ENCODE assay signal across 10 mouse cellular contexts in genomic region chr7:132705130-132705529, GRCm38 (mm10).
DNase-seq lines count a peak whose midpoint lies in the region; ATAC-seq and TF ChIP-seq lines count a peak whose summit lies in the region.
"Had no signal": no experiment of that assay in that cellular context is flagged by ENCODE, and none has a peak within 500 bp of the region (broad histone marks: within the 10 kb centered on the region; RNA-seq: fewer than 3 reads in every experiment).

No protein-coding gene starts in this region.

- no peak for ATAC-seq in lung, embryonic 14.5 days (ENCODE audit: insufficient read depth)
- peak; percentile 60 for ATAC-seq in common myeloid progenitor, adult 5-6 weeks (replicated peaks; ENCODE audit: low read depth, poor library complexity, severe bottlenecking)
- no peak for ATAC-seq in heart, embryonic 12.5 days (ENCODE audit: insufficient number of reproducible peaks, low FRiP score)
- ATAC-seq: forebrain, embryonic 13.5 days had no signal

- H3K9me3 ChIP-seq in lung, embryonic 14.5 days (ENCODE audit: low read depth, low read length), result no peaks in the 10 kb centered on the region
- H3K9me3 ChIP-seq in ES-E14 (ENCODE audit: control insufficient read depth, insufficient read depth, low read depth, low read length), result no peaks in the 10 kb centered on the region
- H3K9me3 ChIP-seq in heart, embryonic 12.5 days (replicated peaks), result peaks cover 4% of the 10 kb centered on the region; the same call in 1 of the 2 replicates
- H3K9me3 ChIP-seq: forebrain, embryonic 13.5 days had no signal

- no peaks in the 10 kb centered on the region for H3K36me3 ChIP-seq in lung, embryonic 14.5 days (ENCODE audit: insufficient read depth)
- H3K36me3 ChIP-seq in ES-E14 (ENCODE audit: control insufficient read depth, insufficient read depth, low read length, poor library complexity, severe bottlenecking), result no peaks in the 10 kb centered on the region
- H3K36me3 ChIP-seq in small intestine, adult 2 months (ENCODE audit: control insufficient read depth, insufficient read depth, low read length), result no peaks in the 10 kb centered on the region
- no peaks in the 10 kb centered on the region for H3K36me3 ChIP-seq in heart, embryonic 12.5 days

- no peak for DNase-seq in lung, embryonic 14.5 days
- DNase-seq in lung, postnatal 25 days (ENCODE audit: low spot score), result no peak
- DNase-seq in ES-E14 (ENCODE audit: low read depth, low spot score), result peak; percentile 24
- no peak for DNase-seq in layer of hippocampus, adult 9-10 months (ENCODE audit: low spot score)
- DNase-seq in ovary, postnatal 10 days (ENCODE audit: low spot score), result no peak
- DNase-seq: spleen, adult 18-20 months had no signal

- peak; percentile 44 for TF ChIP-seq CTCF in lung, embryonic 14.5 days (IDR thresholded peaks at IDR 0.05; ENCODE audit: low read depth)
- peak; percentile 29; the same call in 1 of the 2 replicates for TF ChIP-seq CTCF in small intestine, adult 2 months (IDR thresholded peaks at IDR 0.05; ENCODE audit: extremely low read depth, insufficient read length, insufficient replicate concordance, low read depth, low read length)

- no peak overlapping the region for H3K9ac ChIP-seq in lung, embryonic 14.5 days
- H3K9ac ChIP-seq in ES-E14 (ENCODE audit: insufficient read depth, low read depth, low read length, poor library complexity, severe bottlenecking), result no peak overlapping the region
- H3K9ac ChIP-seq in heart, embryonic 12.5 days, result no peak overlapping the region
- H3K9ac ChIP-seq: forebrain, embryonic 13.5 days had no signal

- H3K27ac ChIP-seq in lung, embryonic 14.5 days (ENCODE audit: low read depth), result no peak overlapping the region
- no peak overlapping the region for H3K27ac ChIP-seq in ES-E14 (ENCODE audit: insufficient read depth, low read depth, low read length, poor library complexity, severe bottlenecking)
- no peak overlapping the region for H3K27ac ChIP-seq in small intestine, adult 2 months (ENCODE audit: insufficient read depth, low read depth, low read length)
- H3K27ac ChIP-seq in heart, embryonic 12.5 days (ENCODE audit: poor library complexity, severe bottlenecking), result no peak overlapping the region
- H3K27ac ChIP-seq: forebrain, embryonic 13.5 days had no signal

- H3K4me2 ChIP-seq in lung, embryonic 14.5 days, result no peak overlapping the region
- no peak overlapping the region for H3K4me2 ChIP-seq in heart, embryonic 12.5 days
- H3K4me2 ChIP-seq: forebrain, embryonic 13.5 days had no signal

- 87% methylated on average over 7 of the region's 7 CpGs for WGBS in lung, embryonic 14.5 days
- 85% methylated on average over 7 of the region's 7 CpGs for WGBS in small intestine, adult 2 months
- WGBS in heart, embryonic 12.5 days, result 85% methylated on average over 7 of the region's 7 CpGs

- no peak for TF ChIP-seq POLR2A in small intestine, adult 2 months (IDR thresholded peaks at IDR 0.05; ENCODE audit: low read depth, low read length)

- in situ Hi-C loops in ES-E14 (cut with MboI; ENCODE audit: low sequenced_read_pairs in 2 of 2, unreplicated experiment in 2 of 2), result no loop called here

- H3K27me3 ChIP-seq in lung, embryonic 14.5 days (ENCODE audit: insufficient read depth, low read length), result no peaks in the 10 kb centered on the region
- H3K27me3 ChIP-seq in small intestine, adult 2 months (ENCODE audit: control insufficient read depth, insufficient read depth, low read length), result no peaks in the 10 kb centered on the region
- H3K27me3 ChIP-seq in heart, embryonic 12.5 days (replicated peaks), result no peaks in the 10 kb centered on the region
- H3K27me3 ChIP-seq: forebrain, embryonic 13.5 days had no signal

- H3K4me3 ChIP-seq in lung, embryonic 14.5 days (ENCODE audit: low read depth, low read length), result no peak overlapping the region
- H3K4me3 ChIP-seq in ES-E14 (ENCODE audit: insufficient read depth in 1 of 2, low read depth in 1 of 2, low read length in 2 of 2, poor library complexity in 1 of 2, severe bottlenecking in 1 of 2), result no peak overlapping the region
- no peak overlapping the region for H3K4me3 ChIP-seq in small intestine, adult 2 months (ENCODE audit: low read depth, low read length)
- H3K4me3 ChIP-seq in heart, embryonic 12.5 days, result no peak overlapping the region
- H3K4me3 ChIP-seq: forebrain, embryonic 13.5 days had no signal

- H3K4me1 ChIP-seq in lung, embryonic 14.5 days (ENCODE audit: insufficient read depth), result no peaks in the 10 kb centered on the region
- peaks cover 0 to 2% of the 10 kb centered on the region in 2 experiments; a peak in 1 of 4 replicates for H3K4me1 ChIP-seq in ES-E14 (ENCODE audit: control insufficient read depth in 2 of 2, insufficient read depth in 2 of 2, low read length in 2 of 2, poor library complexity in 1 of 2)
- peaks cover 10% of the 10 kb centered on the region; the same call in 1 of the 2 replicates for H3K4me1 ChIP-seq in small intestine, adult 2 months (ENCODE audit: control insufficient read depth, insufficient read depth, insufficient read length, low read length)
- peaks cover under 1% of the 10 kb centered on the region; the same call in 1 of the 2 replicates for H3K4me1 ChIP-seq in heart, embryonic 12.5 days (replicated peaks)
- H3K4me1 ChIP-seq: forebrain, embryonic 13.5 days had no signal

TF ChIP-seq in ES-E14, 5 proteins besides CTCF, POLR2A, EP300 and RAD21:
- TF ChIP-seq ZC3H11A (IDR thresholded peaks at IDR 0.05; ENCODE audit: borderline replicate concordance, low read depth, low read length), result no peak
- no peak for TF ChIP-seq CHD2 (IDR thresholded peaks at IDR 0.05; ENCODE audit: low read depth, low read length)
- no peak for TF ChIP-seq MAFK (IDR thresholded peaks at IDR 0.05; ENCODE audit: insufficient read depth, low read depth, low read length)
